19 mouse cellular contexts compared by ENCODE assay signal in the genomic region with DNA sequence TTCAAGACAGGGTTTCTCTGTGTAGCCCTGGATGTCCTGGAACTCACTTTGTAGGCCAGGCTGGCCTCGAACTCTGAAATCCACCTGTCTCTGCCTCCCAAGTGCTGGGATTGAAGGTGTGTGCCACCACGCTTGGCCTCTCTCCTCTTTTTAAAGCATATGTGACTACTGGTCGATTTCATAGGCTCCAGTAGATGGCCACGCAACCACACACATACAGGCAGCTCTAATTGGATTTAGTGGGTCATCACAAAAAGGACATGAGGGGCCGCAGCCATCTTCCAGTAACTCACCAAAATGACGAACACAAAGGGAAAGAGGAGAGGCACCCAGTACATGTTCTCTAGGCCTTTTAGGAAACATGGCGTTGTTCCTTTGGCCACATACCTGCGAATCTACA. TPM values are rescaled to one million over a fixed set of nuclear protein-coding genes. Genes with fewer than 3 reads are reported as not detected.
"Had no signal": no experiment of that assay in that cellular context is flagged by ENCODE, and none has a peak within 500 bp of the region (broad histone marks: within the 10 kb centered on the region; RNA-seq: fewer than 3 reads in every experiment).

No protein-coding gene starts in this region.

RNA-seq across cellular contexts. Expression of a gene that starts 44.4 kb away (rescaled TPM):
- total RNA-seq: layer of hippocampus, adult 18-20 months; left cerebral cortex, adult 18-20 months; monocyte, adult 5-6 weeks; neutrophil, adult 5-6 weeks had no signal
- polyA plus RNA-seq: kidney, embryonic 15.5 days; limb, embryonic 10.5 days; limb, embryonic 13.5 days; liver, embryonic 12.5 days; liver, embryonic 15.5 days; lung, adult 2 months; macrophage; midbrain, embryonic 12.5 days; neural tube, embryonic 13.5 days; small intestine, adult 2 months; stomach, embryonic 14.5 days had no signal

RNA-seq across cellular contexts. Expression of a gene that starts 50.1 kb away (rescaled TPM):
- total RNA-seq: layer of hippocampus, adult 18-20 months; layer of hippocampus, postnatal 25 days; left cerebral cortex, postnatal 25 days; monocyte, adult 5-6 weeks; neutrophil, adult 5-6 weeks had no signal
- polyA plus RNA-seq: kidney, embryonic 15.5 days; limb, embryonic 10.5 days; limb, embryonic 13.5 days; liver, embryonic 12.5 days; liver, embryonic 15.5 days; macrophage; midbrain, embryonic 12.5 days; midbrain, embryonic 15.5 days; neural tube, embryonic 13.5 days; small intestine, adult 2 months; spleen, adult 2 months; stomach, embryonic 14.5 days had no signal
